Mouse (Mus musculus) CD4-positive, CD25-positive, alpha-beta regulatory T cell, adult 4 months (primary cell): ENCODE measurements around the gene Pnmal2. TPM values are rescaled to one million over a fixed set of nuclear protein-coding genes. Genes with fewer than 3 reads are reported as not detected.
"Not testable (repeated sequence)": the region's sequence is repeated elsewhere in the genome, so short reads cannot be mapped to it uniquely, and the experiment has no call there.

ENCODE experiments used
- ATAC-seq: one replicate; pipeline ENCODE4 v1.8.0; 2017
- polyA plus RNA-seq, 2 experiments: library from polyadenylated mRNA; unstranded; fragments of 100-300 nt; shearing (Covaris generic); gene quantifications; one replicate each; pipeline ENCODE4 v1.2.1; 2017

Pnmal2 gene
- polyA plus RNA-seq, 2 experiments from 2014 or later = not detected

GRCm38 (mm10) chr7:16945419-16945818 lies 937 bp downstream of the Pnmal2 start:
- ATAC-seq = no peak

DNA sequence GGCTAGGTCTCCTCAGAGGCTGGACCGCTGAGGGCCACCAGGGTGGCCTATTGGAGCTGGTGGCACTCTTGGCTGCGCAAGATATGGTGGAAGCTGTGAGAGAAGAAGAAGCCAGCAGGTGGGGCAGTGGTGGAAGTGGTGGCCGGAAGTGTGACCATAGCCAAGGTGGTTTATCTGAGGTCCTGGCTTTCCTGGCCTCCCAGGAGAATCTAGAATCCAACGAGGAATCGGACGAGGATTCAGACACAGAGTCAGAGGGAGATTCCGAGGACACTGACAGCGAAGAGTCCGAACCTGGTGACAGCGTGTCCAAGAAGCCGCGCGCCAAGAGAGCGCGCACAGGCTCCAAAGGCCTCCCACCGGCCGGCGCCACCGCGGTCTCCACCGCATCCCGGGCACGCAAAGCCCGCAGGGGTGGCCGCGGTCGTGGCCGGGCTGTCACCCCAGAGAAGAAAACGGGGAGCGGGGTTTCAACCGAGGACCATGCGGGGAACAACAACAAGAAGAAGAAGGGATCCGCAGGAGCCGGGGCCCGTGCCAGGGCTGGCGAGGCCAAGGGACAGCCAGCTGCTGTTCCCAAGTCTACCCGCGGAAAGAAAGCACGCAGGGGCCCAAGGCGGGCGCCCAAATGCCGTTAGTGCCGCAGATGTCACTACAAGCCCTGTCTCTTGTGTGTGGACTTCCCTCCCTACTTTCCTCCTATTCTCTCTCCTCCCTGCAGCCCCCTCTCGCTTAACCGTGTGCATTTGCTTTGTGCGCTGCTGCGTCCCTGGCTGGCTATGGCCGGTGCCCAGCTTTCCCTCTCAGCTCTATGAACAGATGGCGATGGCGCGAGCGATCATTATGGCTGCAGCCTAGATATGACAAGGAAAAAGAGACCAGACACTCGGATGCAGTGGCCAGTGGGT lies 2.2 kb downstream of the Pnmal2 start:
- no peak for ATAC-seq

DNA sequence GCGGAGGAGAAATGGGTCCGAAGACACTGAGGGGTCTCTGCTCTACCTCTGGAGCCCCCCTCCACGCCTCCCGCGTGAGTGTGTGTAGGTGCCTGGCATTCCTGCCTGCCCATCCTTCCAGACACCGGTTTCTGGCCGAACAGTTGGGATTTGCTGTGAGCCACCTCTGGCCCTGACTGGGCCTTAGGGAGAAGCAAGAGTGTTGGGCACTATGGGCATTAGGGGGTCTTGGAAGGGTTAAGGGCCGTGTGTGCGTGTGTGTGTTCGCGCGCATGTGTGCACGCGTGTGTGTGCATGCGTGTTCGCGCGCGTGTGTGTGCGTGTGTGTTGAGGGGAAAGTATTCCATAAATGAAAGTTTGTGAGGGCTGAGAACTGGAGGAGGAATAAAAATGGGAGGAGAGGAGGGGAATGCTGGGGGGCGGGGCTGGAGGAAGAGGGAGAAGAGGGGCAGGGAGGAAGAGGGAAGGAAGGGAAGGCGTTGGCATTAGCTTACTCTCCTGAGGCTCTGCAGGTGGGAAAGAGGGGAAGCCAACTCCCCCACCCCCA lies 2.9 kb downstream of the Pnmal2 start:
- no peak for ATAC-seq

GRCm38 (mm10) chr7:16947959-16948361 lies 3.5 kb downstream of the Pnmal2 start:
- ATAC-seq = no peak

DNA sequence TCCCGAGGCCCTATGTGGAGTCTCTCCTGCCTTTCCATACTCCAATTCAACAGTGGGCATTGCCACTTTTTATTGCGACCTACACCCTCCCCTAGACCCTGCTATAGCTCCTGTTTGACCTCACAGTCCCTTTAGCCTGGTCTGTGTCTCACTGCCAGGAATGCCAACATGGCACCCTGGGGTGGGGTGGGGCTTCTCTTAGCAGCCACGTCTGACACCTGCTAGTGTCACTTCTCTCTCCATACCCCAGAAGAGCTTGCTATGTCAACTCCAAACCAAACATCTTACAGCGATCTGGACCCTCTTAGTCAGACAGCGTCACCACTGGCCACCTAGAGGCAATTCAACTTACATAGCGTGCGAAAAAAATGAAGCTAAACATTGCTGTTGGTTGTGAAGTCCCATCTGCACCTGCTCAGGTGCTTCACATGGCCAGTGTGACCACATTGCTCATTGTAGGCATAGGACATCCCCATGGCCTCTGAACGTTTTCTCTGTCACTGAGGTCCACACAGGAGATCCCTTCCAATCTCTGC lies 4.5 kb downstream of the Pnmal2 start:
- ATAC-seq = no peak

- ATAC-seq = peak; percentile 79
These were observed 5.7 kb downstream of the Pnmal2 start for GRCm38 (mm10) chr7:16949908-16950841.

- peak; percentile 91 for ATAC-seq
These were observed 6.6 kb downstream of the Pnmal2 start for GRCm38 (mm10) chr7:16950861-16951635.

- not testable (repeated sequence) for ATAC-seq
These were observed 9.3 kb downstream of the Pnmal2 start for GRCm38 (mm10) chr7:16953776-16954175.

GRCm38 (mm10) chr7:16955712-16956111 lies 11.2 kb downstream of the Pnmal2 start:
- no peak for ATAC-seq

DNA sequence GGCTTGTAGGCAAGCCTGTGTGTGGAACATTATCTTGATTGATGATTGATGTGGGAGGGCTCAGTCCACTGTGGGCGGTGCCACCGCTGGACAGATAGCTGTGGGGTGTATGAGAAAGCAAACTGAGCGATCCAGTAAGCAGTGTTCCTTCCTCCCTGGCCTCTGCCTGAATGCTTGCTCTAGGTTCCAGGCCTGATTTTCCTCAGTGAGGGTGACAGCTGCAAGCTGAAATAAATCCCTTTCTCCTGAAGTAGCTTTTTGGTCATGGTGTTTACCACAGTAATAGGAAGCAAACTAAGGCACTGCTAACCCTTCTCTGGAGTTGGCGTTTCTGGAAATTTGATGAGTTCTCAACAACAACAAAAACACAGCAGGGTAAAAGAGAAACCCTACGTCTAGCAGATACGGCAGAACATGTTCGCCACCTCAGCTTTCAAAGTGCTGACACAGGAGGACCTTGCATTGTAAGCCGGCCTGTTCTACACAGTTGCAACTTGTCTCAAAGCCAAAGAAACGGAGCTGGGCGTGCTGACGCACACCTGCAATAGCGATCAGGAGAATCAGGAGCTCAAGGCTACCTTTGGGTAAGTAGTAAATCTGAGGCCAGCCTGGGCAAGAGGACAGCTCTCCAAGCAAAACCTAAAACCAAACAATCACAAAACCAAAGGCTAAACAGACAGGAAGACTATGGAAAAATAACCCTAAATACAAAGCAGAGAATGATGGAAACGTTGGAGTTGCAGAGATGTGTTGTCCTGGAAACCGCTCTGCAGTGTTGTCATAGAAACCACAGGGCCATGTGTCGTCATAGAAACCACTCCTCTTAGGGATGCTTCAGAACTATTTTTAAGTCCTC lies 12.2 kb downstream of the Pnmal2 start:
- no peak for ATAC-seq

- ATAC-seq = no peak
These were observed 15.2 kb downstream of the Pnmal2 start, which contains the start of gene Pnmal1 for GRCm38 (mm10) chr7:16959539-16960187. Gene Pnmal1, plus strand, starts transcription at chr7:16959679.

DNA sequence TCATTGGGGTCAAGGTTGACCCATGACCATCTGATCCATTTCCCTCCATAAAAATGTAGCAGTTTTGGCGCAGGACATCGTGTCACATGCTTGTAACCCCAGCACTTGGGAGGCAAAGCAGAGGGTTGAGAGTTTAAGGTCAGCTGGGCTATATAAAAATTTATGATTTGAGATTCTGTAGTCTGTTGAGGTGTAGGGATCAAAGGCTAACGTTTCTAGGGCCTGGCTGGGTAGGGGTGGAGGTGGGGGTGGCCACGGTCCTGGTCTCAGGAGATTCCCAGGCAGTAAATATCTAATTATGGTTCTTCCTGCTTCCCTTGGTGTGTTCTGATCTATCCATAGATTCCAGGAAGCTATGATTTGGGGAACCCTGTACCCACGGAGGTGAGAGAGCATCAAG lies 17.2 kb downstream of the Pnmal2 start:
- no peak for ATAC-seq

GRCm38 (mm10) chr7:16968414-16968813 lies 23.9 kb downstream of the Pnmal2 start:
- no peak for ATAC-seq

DNA sequence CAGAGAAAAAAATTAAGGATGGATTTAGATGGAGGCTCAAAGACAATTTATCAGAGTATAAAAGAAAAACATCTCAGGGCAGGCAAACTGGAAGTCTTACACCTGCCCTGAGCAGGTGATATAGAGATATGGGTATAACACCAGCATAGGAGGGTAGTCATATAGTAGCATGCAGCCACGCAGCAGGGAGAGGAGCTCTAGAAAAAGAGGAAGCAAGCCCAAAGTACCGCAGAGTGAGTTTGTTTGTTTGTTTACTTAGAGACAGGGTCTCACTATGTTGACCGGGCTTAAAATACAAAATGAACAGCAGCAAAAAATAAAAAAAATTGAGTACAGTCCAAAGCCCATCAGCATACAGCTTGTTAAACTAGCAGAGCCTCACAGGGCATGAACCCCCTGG lies 26.7 kb downstream of the Pnmal2 start:
- no peak for ATAC-seq

GRCm38 (mm10) chr7:16974018-16974417 lies 29.5 kb downstream of the Pnmal2 start:
- ATAC-seq = no peak

- ATAC-seq = no peak
These were observed 31.8 kb downstream of the Pnmal2 start for GRCm38 (mm10) chr7:16976298-16976697.

DNA sequence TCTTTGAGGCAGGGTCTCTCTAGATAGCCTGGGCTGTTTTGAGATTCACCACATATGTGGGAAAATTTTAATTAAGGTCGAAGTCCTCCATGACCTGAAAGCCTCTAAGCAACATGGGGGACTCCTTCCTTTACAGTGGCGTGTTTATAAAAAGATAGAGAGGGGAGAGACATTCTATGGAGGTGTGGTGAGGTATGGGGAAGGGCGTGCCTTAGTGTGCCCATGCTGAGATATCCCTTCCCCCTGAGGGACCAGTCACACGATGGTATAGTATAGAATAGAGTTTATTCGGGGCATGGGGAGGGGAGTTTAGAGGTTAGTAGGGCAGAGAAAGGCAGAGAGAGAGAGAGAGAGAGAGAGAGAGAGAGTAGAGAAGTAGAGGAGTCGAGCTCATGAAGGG lies 33.7 kb downstream of the Pnmal2 start:
- no peak for ATAC-seq

GRCm38 (mm10) chr7:16978593-16978992 lies 34.1 kb downstream of the Pnmal2 start:
- ATAC-seq = no peak

DNA sequence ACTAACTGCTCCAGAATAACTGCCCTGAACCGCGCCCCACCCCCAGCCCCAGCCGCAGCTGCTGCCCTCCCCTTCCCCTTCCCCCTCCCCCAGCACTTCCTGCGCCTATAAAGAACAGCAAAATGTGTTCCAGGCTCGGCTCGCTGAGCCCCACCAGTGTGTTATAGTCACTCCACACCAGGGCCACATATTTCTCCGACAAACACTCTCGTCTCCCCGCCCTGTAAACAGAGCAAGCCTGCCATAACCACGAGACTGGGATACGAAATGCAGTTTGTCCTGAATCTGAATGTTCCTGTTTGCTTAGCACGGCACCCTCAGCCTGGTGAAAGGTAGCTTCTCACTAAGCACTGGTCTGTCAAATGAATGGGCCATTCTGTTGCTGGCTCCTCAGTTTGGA lies 35.9 kb downstream of the Pnmal2 start:
- ATAC-seq = peak; percentile 42

DNA sequence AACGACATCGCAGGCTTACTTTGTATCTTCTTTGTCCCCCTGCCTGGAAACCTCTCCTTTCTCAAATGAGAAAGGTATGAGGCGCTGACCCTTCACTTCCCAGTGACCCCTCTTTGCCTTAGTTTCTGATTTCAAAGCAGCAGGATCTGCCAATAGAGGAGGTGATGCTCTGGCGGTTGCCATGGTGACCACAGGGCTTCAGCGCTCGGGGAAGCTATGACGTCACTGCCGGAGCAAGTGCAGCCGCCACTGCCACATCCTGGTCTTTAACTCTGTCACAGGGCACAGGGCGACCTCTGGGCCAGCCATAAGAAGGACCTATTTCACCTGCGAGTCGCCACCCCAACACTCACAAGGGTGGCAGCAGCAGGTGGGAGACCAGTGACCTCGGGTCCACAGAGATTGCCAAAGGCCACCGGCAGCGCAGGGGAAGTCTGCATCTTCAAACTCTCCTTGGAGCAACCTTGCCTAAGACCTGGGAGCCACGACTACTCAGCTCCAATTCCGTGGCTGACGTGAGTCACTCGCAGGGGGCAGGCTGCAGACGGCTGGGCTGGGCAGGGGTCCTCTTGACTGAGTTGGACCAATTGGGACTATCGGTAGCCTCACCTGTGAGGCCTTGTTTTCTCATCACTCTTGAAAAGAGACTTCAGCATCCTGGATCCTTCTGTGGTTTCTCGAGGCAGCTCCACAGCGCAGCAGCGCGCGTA lies 38.5 kb downstream of the Pnmal2 start, which contains the start of gene Gm42372:
Gene Gm42372, plus strand, starts transcription at position 228 of the 710 bp plus-strand sequence.
- peak; percentile 95 for ATAC-seq
